Mouse (Mus musculus) hindbrain, postnatal 0 days (tissue): Measurements from ENCODE around the gene Dlg2. TPM values are rescaled to one million over a fixed set of nuclear protein-coding genes. Genes with fewer than 3 reads are reported as not detected.

Experiments used
- ATAC-seq: fragments of 200-750 bp; cut with Nextera tagmentation; 2 replicates; pipeline ENCODE4 v1.8.0; 2017; ENCODE audit warnings: mild to moderate bottlenecking, moderate TSS enrichment, moderate library complexity
- DNase-seq: peaks from one replicate; pipeline ENCODE4 v3.0.0-alpha.2; 2015; ENCODE audit warnings: low spot score
- H3K27ac ChIP-seq: fragments of 300-500 bp; sonication (generic); 2 replicates; pipeline ENCODE4 v1.5.1; 2014; ENCODE audit warnings: mild to moderate bottlenecking
- H3K27me3 ChIP-seq: fragments of 300-500 bp; sonication (generic); 2 replicates; pipeline ENCODE4 v1.6.1; 2014; ENCODE audit warnings: low read length, mixed read lengths; ENCODE audit not compliant: insufficient read depth
- H3K36me3 ChIP-seq: fragments of 300-500 bp; sonication (generic); 2 replicates; pipeline ENCODE4 v1.6.1; 2014; ENCODE audit warnings: low read length, mixed read lengths; ENCODE audit not compliant: insufficient read depth
- H3K4me1 ChIP-seq: fragments of 300-500 bp; sonication (generic); 2 replicates; pipeline ENCODE4 v1.6.1; 2014; ENCODE audit warnings: antibody characterized with exemption, low read length, mixed read lengths; ENCODE audit not compliant: insufficient read depth
- H3K4me2 ChIP-seq: fragments of 300-500 bp; sonication (generic); 2 replicates; pipeline ENCODE4 v1.6.1; 2014; ENCODE audit warnings: low read depth, mild to moderate bottlenecking, low read length, moderate library complexity, mixed read lengths
- H3K4me3 ChIP-seq: fragments of 300-500 bp; sonication (generic); 2 replicates; pipeline ENCODE4 v1.5.1; 2014; ENCODE audit warnings: low read length
- H3K9ac ChIP-seq: fragments of 300-500 bp; sonication (generic); replicated peaks from 2 replicates; pipeline ENCODE4 v1.6.1; 2014; ENCODE audit warnings: mild to moderate bottlenecking, low read length, moderate library complexity, mixed read lengths
- H3K9me3 ChIP-seq: fragments of 300-500 bp; sonication (generic); 2 replicates; pipeline ENCODE4 v1.6.1; 2016; ENCODE audit warnings: low read length, mixed read lengths
- CTCF ChIP-seq: IDR thresholded peaks from 2 replicates; pipeline ENCODE4 v1.5.1; 2016; ENCODE audit warnings: antibody characterized with exemption, control low read depth, low read depth
- WGBS: fragments of 180-500 bp; shearing (Covaris S2); extraction: QIAGEN DNeasy Blood & Tissue Kit; methylation state at CpG from one replicate; pipeline ENCODE4 v1.1.7; 2014; 5-methylcytosine and 5-hydroxymethylcytosine counted together
- polyA plus RNA-seq: library from polyadenylated mRNA; unstranded; fragments of >200 nt; fragmentation: Nextera tagmentation; extraction: Ambion mirVana; gene quantifications from 2 replicates; pipeline ENCODE4 v1.2.1, GENCODE M21; 2015
- total RNA-seq: library from RNA; depleted of rRNA; stranded (reverse); fragments of >200 nt; gene quantifications from 2 replicates; pipeline ENCODE4 v1.2.3, GENCODE M21; 2014

Dlg2 gene
- total and polyA plus RNA-seq, 2 experiments from 2014 or later = 20.4 to 113 TPM

DNA sequence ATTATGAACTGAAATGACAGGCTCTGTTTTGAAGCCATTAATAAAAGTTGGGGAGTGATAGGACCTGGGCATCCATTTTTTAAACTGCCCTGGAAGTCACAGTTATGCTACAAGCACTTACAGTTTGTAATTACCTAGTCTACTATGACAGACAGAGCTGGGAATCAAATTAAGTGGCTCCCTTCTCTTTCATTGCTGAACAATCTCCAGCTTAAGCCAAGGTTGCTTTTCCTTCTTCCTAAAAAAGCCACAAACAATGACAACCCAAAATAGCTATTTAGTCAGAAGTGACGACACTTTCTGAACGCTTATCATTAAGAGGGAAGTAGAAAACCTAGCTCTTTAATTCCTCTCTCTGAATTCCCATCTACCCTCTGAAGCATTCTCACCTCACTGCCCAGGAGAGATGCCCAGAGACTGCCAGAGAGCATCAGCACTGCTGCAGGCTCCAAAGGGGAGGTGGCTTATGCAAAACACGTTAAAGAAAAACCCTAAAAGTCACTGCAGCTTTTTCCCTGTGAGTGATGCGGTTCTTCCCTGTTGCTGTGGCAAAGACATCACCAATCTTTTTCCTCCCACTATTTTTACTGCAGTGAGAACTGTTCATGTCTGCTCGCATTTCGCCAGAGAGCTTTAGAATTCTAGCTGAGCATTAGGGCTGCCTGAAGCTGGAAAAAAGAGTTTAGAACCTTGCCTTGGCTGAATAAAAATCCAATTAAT, 612.9 kb downstream of the Dlg2 start:
- no peak overlapping the region; the same call in 1 of the 2 replicates for H3K27ac ChIP-seq

GRCm38 (mm10) chr7:91090317-91090829, 613.9 kb downstream of the Dlg2 start:
- Histone ChIP-seq H3K4me2 (peak overlapping the region; percentile 82), H3K4me3 (peak overlapping the region; percentile 47), H3K9ac (peak overlapping the region; percentile 46), H3K36me3 (no peaks in the 10 kb centered on the region), H3K9me3 (no peaks in the 10 kb centered on the region), H3K4me1 (peaks cover 4% of the 10 kb centered on the region; the same call in 1 of the 2 replicates), H3K27me3 (no peaks in the 10 kb centered on the region), H3K27ac (peak overlapping the region; percentile 64)
- WGBS = 40% methylated on average over 5 of the region's 5 CpGs
- TF ChIP-seq CTCF = no peak
- ATAC-seq = peak; percentile 44
- peak; percentile 11 for DNase-seq

More for the DNA sequence above, 612.9 kb downstream of the Dlg2 start:
- Histone ChIP-seq H3K4me1 (peaks cover 4% of the 10 kb centered on the region; the same call in 1 of the 2 replicates), H3K36me3 (no peaks in the 10 kb centered on the region), H3K4me2 (peak overlapping the region; percentile 82), H3K9me3 (no peaks in the 10 kb centered on the region), H3K4me3 (no peak overlapping the region), H3K27me3 (no peaks in the 10 kb centered on the region), H3K9ac (0 out of 2 replicates have a peak overlapping the region, but pooled peaks have one; percentile 13)
- no peak for TF ChIP-seq CTCF
- ATAC-seq (no peak), DNase-seq (peak; percentile 17)
- WGBS = 24% methylated on average over 6 of the region's 6 CpGs

DNA sequence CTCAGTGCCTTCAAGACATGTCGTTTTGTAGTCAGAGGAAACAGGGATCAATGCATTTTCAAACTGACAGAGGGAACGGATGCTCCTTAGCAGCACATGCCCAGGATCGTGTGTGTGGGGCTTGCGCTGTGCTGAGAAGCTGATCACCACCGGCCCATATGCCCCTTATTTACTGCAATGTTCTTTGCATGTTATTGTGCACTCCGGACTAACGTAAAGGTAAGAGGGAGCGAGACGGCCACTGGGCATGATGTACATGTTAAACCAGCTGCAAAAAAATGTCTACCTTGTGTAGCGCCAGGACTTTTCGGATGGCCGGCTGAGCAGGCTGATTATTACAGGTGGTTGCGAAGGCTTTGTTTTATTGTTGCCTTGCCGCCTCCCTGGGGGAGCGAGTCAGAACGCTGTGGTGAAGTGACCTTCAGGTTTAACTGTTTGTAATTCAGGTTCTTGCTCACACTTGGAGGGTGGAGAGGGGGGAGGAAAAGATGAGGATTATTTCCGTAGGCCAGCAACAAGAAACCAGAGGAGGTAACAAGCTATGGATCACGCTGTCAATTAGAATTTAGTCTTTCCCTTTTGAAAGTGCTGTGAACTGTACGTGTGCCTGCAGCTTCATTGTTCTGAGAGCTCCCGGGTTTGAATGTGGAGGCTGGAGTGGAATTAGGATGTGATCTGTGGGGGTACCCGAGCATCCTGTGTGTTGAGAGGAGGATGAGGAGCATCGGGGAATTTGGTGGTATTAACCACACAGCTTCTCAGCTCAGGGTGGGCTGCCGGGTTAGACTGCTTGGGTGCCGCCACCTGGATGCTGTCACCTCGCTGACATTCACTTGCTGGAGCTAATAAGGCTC, 614.6 kb downstream of the Dlg2 start:
- TF ChIP-seq CTCF = no peak
- 5% methylated on average over 25 of the region's 25 CpGs for WGBS
- no peaks in the 10 kb centered on the region for H3K27me3 ChIP-seq
- H3K4me3 ChIP-seq = peak overlapping the region; percentile 47
- DNase-seq (peak; percentile 45), ATAC-seq (peak; percentile 76)
- H3K9ac ChIP-seq = peak overlapping the region; percentile 46
- no peaks in the 10 kb centered on the region for H3K36me3 ChIP-seq
- H3K9me3 ChIP-seq = no peaks in the 10 kb centered on the region
- H3K4me2 ChIP-seq = peak overlapping the region; percentile 82
- peak overlapping the region; percentile 64 for H3K27ac ChIP-seq
- H3K4me1 ChIP-seq = peaks cover 4% of the 10 kb centered on the region; the same call in 1 of the 2 replicates

- Histone ChIP-seq H3K36me3 (no peaks in the 10 kb centered on the region), H3K9ac (no peak overlapping the region), H3K27ac (no peak overlapping the region), H3K9me3 (no peaks in the 10 kb centered on the region), H3K27me3 (no peaks in the 10 kb centered on the region), H3K4me3 (no peak overlapping the region), H3K4me1 (no peaks in the 10 kb centered on the region), H3K4me2 (no peak overlapping the region)
- WGBS = 87% methylated on average over 7 of the region's 7 CpGs
- TF ChIP-seq CTCF = no peak
- ATAC-seq (no peak), DNase-seq (no peak)
Measured at GRCm38 (mm10) chr7:91096467-91096866, 620.0 kb downstream of the Dlg2 start.

DNA sequence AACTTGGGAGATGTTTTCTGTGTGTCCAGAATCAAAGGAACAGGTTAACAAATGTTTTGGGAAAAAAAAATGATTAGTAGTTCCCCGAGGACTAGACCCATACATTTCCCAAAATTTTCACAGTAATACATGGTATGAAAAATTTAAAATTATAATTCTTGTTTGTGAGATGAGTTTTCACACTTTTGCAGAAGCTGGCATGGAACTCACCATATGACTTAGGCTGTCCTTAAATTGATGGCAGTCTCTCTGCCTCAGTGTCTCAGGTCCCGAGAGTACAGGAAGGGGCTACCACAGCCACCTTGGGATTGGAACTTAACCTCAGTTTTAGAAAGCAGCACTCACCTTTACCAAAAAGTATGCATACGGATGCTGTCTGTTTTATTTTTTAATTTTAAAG, 622.0 kb downstream of the Dlg2 start:
- no peak overlapping the region for H3K9ac ChIP-seq
- H3K4me3 ChIP-seq = no peak overlapping the region
- no peak for TF ChIP-seq CTCF
- H3K9me3 ChIP-seq = no peaks in the 10 kb centered on the region
- ATAC-seq (no peak), DNase-seq (no peak)
- no peaks in the 10 kb centered on the region for H3K27me3 ChIP-seq
- WGBS = 87% methylated on average over 3 of the region's 3 CpGs
- H3K27ac ChIP-seq = no peak overlapping the region
- H3K36me3 ChIP-seq = no peaks in the 10 kb centered on the region
- H3K4me1 ChIP-seq = no peaks in the 10 kb centered on the region
- H3K4me2 ChIP-seq = no peak overlapping the region

DNA sequence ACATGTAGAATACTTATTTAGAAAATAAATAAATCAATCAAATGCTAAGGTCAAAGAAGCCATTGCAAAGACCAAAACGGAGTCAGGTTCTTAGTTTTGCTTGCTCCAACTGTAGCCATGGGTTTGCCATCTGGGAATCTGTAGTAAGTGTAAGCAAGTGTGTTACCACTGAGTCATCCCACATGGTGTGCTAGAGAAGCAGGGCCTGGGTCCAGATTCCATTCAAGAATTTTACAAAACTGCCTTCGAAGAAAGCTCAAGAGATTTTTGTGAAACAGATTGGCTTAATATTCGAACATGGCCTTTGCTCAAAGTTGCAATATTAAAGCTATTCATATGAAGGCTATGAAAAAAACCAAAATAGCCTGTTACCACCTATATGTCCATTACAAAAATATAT, 633.1 kb downstream of the Dlg2 start:
- no peak overlapping the region for H3K4me2 ChIP-seq
- H3K9ac ChIP-seq = no peak overlapping the region
- no peaks in the 10 kb centered on the region for H3K27me3 ChIP-seq
- no peak for TF ChIP-seq CTCF
- no peaks in the 10 kb centered on the region for H3K36me3 ChIP-seq
- 68% methylated on average over 3 of the region's 3 CpGs for WGBS
- H3K9me3 ChIP-seq = no peaks in the 10 kb centered on the region
- DNase-seq (no peak), ATAC-seq (no peak)
- no peak overlapping the region for H3K27ac ChIP-seq
- H3K4me3 ChIP-seq = no peak overlapping the region
- H3K4me1 ChIP-seq = no peaks in the 10 kb centered on the region
